Mouse (Mus musculus) heart, adult 2 months (tissue): ENCODE data around the gene Rad9b.

Experiments used
- CTCF ChIP-seq: fragments of 200-600 bp; IDR thresholded peaks from 2 replicates; pipeline ENCODE4 v1.8.1; 2022; ENCODE audit warnings: antibody characterized with exemption, mild to moderate bottlenecking, moderate library complexity
- EP300 ChIP-seq: fragments of 200-500 bp; IDR thresholded peaks from 2 replicates; pipeline ENCODE4 v1.6.1; 2011; ENCODE audit warnings: low read depth, low read length, control low read depth; ENCODE audit not compliant: insufficient read depth
- POLR2A ChIP-seq: fragments of 200-500 bp; IDR thresholded peaks from 2 replicates; pipeline ENCODE4 v1.6.1; 2011; ENCODE audit warnings: mild to moderate bottlenecking, low read depth, low read length, control low read depth; ENCODE audit not compliant: insufficient read depth

DNA sequence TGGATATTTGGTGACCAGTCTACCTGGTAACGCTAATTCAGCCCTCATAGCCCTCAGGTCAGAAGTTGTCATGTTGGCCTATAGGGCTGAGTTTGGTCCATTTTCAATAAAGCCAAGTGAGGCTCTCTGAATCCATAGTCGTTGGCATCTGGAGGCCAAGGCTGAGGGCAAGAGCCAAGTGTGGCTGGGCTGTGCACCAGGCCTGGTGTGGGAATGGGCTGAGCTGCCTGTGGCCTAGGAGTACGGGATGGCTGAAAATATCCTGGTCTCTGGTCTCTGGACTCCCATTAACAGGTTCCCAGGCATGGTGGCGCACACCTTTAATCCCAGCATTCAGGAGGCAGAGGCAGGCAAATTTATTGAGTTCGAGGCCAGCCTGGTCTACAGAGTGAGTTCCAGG lies 36.0 kb upstream of the Rad9b start:
- TF ChIP-seq CTCF, result no peak
- no peak for TF ChIP-seq POLR2A
- no peak for TF ChIP-seq EP300
